Mouse (Mus musculus): ENCODE measurements around the gene Gtf2h4.

DNA sequence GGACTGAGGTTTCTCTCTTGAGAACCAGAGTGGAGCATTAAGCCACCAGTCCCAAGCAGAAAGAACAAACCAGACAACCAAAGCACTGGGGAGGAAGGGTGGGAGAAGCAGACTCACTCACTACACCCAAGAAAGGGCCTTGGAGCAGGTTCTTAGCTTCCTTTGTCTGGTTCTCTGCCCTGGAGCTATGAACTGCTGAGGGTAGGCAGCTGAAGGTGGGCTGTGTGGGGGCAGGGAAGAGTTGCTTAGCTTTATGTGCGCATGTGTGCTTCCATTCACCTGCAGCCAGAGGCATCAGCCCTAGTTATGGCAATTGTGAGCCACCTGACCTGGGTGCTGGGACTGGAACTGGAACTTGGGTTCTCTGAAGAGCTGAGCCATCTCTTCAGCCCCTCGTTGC is 20.5 kb downstream of the Gtf2h4 start:
- TF ChIP-seq CTCF (IDR thresholded peaks at IDR 0.05; ENCODE audit: low read depth): no peak
- TF ChIP-seq EP300 (IDR thresholded peaks at IDR 0.05; ENCODE audit: low read depth): no peak
